Mouse (Mus musculus) heart, embryonic 15.5 days (tissue): ENCODE results near the gene Thbd. TPM values are rescaled to one million over a fixed set of nuclear protein-coding genes. Genes with fewer than 3 reads are reported as not detected.

Experiments used
- ATAC-seq: fragments of 200-750 bp; cut with Nextera tagmentation; replicated peaks from 2 replicates; pipeline ENCODE4 v1.8.0; 2017; ENCODE audit warnings: low read depth, moderate TSS enrichment; ENCODE audit not compliant: insufficient number of reproducible peaks, insufficient read depth, low FRiP score
- H3K27ac ChIP-seq: fragments of 300-500 bp; sonication (generic); 2 replicates; pipeline ENCODE4 v1.5.1; 2015; ENCODE audit warnings: mild to moderate bottlenecking, inconsistent platforms
- H3K27me3 ChIP-seq: fragments of 300-500 bp; sonication (generic); 2 replicates; pipeline ENCODE4 v1.6.1; 2015; ENCODE audit warnings: inconsistent platforms
- H3K36me3 ChIP-seq: fragments of 300-500 bp; sonication (generic); 2 replicates; pipeline ENCODE4 v1.6.1; 2015; ENCODE audit warnings: mild to moderate bottlenecking, inconsistent platforms
- H3K4me1 ChIP-seq: fragments of 300-500 bp; sonication (generic); replicated peaks from 2 replicates; pipeline ENCODE4 v1.6.1; 2015; ENCODE audit warnings: inconsistent platforms
- H3K4me2 ChIP-seq: fragments of 300-500 bp; sonication (generic); 2 replicates; pipeline ENCODE4 v1.6.1; 2015; ENCODE audit warnings: inconsistent platforms, mild to moderate bottlenecking, moderate library complexity
- H3K4me3 ChIP-seq: fragments of 300-500 bp; sonication (generic); 2 replicates; pipeline ENCODE4 v1.5.1; 2015; ENCODE audit warnings: mild to moderate bottlenecking, inconsistent platforms
- H3K9ac ChIP-seq: fragments of 300-500 bp; sonication (generic); 2 replicates; pipeline ENCODE4 v1.6.1; 2015; ENCODE audit warnings: mild to moderate bottlenecking, inconsistent platforms
- H3K9me3 ChIP-seq: fragments of 300-500 bp; sonication (generic); replicated peaks from 2 replicates; pipeline ENCODE4 v1.6.1; 2016; ENCODE audit warnings: inconsistent platforms
- WGBS: fragments of 180-500 bp; shearing (Covaris S2); methylation state at CpG from one replicate; pipeline ENCODE4 v1.1.7; 2015; ENCODE audit warnings: mixed read lengths; 5-methylcytosine and 5-hydroxymethylcytosine counted together
- polyA plus RNA-seq: library from polyadenylated mRNA; unstranded; fragments of >200 nt; fragmentation: Nextera tagmentation; extraction: Ambion mirVana; gene quantifications from 2 replicates; pipeline ENCODE4 v1.2.1, GENCODE M21; 2015

Gene Thbd
- polyA plus RNA-seq, 1 experiment from 2014 or later = 15.9 TPM

- no peaks in the 10 kb centered on the region for H3K36me3 ChIP-seq
- H3K4me3 ChIP-seq = no peak overlapping the region
- no peak overlapping the region for H3K9ac ChIP-seq
- ATAC-seq = no peak
- H3K4me1 ChIP-seq = peaks cover 30% of the 10 kb centered on the region
- H3K4me2 ChIP-seq = no peak overlapping the region; the same call in 1 of the 2 replicates
- no peaks in the 10 kb centered on the region for H3K9me3 ChIP-seq
- WGBS = 37% methylated on average over 1 of the region's 1 CpGs
- H3K27ac ChIP-seq = peak overlapping the region; percentile 8; the same call in 1 of the 2 replicates
- H3K27me3 ChIP-seq = peaks cover 28% of the 10 kb centered on the region
Measured at GRCm38 (mm10) chr2:148397784-148398100, 10.2 kb downstream of the Thbd start.

DNA sequence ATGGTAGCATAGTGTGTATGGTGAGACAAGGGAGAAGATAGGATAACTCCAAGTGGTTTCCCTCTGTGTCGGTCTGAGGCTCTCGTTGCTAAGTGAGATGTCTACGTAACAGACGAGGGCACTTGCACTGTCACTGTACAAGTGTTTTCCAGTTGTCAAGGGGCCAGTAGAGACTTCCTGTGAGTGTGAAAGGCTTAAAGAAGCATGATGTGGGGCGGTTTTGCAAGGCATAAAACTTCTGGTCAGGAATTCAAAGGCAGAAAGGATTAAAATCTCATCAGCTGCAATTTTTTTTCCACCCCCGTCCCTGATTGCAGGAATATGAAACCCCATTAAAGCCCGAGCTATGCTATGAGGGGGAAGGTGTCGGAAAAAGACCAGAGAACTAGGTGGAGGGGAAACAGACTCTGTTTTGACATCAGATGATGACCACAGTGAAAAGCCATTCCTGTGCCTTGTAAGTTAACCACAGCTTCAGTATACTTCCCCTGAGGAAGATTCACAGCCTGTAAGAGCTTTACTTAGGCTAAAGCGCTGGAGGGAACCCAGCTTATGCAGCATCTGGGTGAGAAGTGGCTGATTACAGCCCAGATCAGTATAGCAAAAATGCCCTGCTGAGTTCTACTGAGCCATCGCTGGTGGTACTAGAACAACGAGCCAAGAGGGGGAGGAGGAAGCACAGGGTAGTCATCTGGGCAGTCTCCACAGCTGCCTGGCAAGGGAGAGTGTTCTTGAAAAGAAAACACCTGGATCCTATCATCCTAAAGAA lies 10.8 kb downstream of the Thbd start:
- Histone ChIP-seq H3K4me3 (no peak overlapping the region), H3K36me3 (no peaks in the 10 kb centered on the region), H3K9me3 (no peaks in the 10 kb centered on the region), H3K4me1 (peaks cover 30% of the 10 kb centered on the region), H3K27ac (peak overlapping the region; percentile 8; the same call in 1 of the 2 replicates), H3K27me3 (peaks cover 28% of the 10 kb centered on the region), H3K9ac (no peak overlapping the region), H3K4me2 (no peak overlapping the region; the same call in 1 of the 2 replicates)
- no peak for ATAC-seq
- 37% methylated on average over 11 of the region's 11 CpGs for WGBS

- H3K4me3 ChIP-seq = no peak overlapping the region
- 69% methylated on average over 10 of the region's 10 CpGs for WGBS
- H3K4me2 ChIP-seq = peak overlapping the region; percentile 99
- no peak overlapping the region for H3K27ac ChIP-seq
- no peak overlapping the region for H3K9ac ChIP-seq
- H3K9me3 ChIP-seq = no peaks in the 10 kb centered on the region
- H3K36me3 ChIP-seq = no peaks in the 10 kb centered on the region
- ATAC-seq = no peak
- peaks cover 30% of the 10 kb centered on the region for H3K4me1 ChIP-seq
- peaks cover 28% of the 10 kb centered on the region for H3K27me3 ChIP-seq
Measured at GRCm38 (mm10) chr2:148396209-148396608, 11.8 kb downstream of the Thbd start.

DNA sequence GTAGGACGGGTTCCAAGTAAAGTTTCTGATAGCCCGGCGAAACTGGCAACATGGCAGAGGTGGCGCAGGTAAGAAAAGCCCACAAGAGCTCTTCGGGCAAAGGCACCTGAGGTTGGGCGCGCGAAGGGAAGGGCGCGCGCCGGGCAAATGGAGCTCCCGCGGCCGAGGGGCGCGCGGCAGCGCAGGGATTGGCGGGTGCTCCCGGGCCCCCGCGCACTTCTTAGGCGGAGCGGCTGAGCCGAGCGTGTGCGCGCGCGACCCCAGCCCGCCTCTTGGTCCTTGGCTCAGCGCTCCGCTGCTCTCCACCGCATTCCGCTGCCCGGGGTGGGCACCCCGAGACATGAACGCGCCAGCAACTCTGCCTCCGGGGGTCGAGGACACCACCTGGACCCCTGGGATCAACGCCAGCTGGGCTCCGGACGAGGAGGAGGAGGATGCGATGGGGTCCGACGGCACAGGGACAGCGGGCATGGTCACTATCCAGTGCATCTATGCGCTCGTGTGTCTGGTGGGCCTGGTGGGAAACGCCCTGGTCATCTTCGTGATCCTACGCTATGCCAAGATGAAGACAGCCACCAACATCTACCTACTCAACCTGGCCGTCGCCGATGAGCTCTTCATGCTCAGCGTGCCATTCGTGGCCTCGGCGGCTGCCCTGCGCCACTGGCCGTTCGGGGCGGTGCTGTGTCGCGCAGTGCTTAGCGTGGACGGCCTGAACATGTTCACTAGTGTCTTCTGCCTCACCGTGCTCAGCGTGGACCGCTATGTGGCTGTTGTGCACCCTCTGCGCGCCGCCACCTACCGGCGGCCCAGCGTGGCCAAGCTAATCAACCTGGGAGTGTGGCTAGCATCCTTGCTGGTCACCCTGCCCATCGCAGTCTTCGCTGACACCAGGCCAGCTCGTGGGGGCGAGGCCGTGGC lies 12.6 kb downstream of the Thbd start, which contains the start of gene Sstr4:
Gene Sstr4, plus strand, starts transcription at position 214 of the 921 bp plus-strand sequence.
- Histone ChIP-seq H3K27me3 (peaks cover 28% of the 10 kb centered on the region), H3K36me3 (no peaks in the 10 kb centered on the region), H3K9ac (peak within 1 kb of the TSS; percentile 51), H3K27ac (no peak within 1 kb of the TSS), H3K9me3 (no peaks in the 10 kb centered on the region), H3K4me3 (peak within 1 kb of the TSS; percentile 59), H3K4me2 (peak within 1 kb of the TSS; percentile 99), H3K4me1 (peaks cover 30% of the 10 kb centered on the region)
- WGBS = 4% methylated on average over 83 of the region's 83 CpGs
- peak; percentile 60 for ATAC-seq

- no peak overlapping the region for H3K4me2 ChIP-seq
- H3K27ac ChIP-seq = no peak overlapping the region
- H3K9me3 ChIP-seq = no peaks in the 10 kb centered on the region
- H3K4me3 ChIP-seq = no peak overlapping the region
- no peak for ATAC-seq
- H3K36me3 ChIP-seq = no peaks in the 10 kb centered on the region
- peaks cover 28% of the 10 kb centered on the region for H3K27me3 ChIP-seq
- H3K4me1 ChIP-seq = peaks cover 30% of the 10 kb centered on the region
- no peak overlapping the region for H3K9ac ChIP-seq
Measured at GRCm38 (mm10) chr2:148393846-148394245, 14.1 kb downstream of the Thbd start.

DNA sequence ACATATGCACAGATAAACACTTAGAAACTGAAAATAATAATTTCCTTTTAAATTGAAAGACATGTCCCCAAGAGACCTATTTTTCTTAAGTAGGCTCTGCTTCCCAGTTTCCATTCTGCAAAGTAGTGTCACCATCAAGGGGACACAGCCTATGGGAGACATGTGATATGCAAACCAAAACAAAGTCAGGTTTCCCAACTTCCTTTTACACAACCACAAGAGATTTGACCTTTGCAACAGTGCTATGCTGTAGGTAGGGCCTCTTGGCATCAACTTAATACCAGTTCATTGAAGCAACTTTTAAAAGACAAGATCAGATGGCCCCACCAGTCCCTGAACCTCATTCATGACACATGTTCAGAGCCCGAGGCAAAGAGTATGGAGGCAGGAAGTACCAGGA lies 14.8 kb downstream of the Thbd start:
- 59% methylated on average over 1 of the region's 1 CpGs for WGBS
- ATAC-seq = no peak
- Histone ChIP-seq H3K27me3 (peaks cover 28% of the 10 kb centered on the region), H3K9me3 (no peaks in the 10 kb centered on the region), H3K4me3 (no peak overlapping the region), H3K27ac (no peak overlapping the region), H3K4me2 (no peak overlapping the region), H3K36me3 (no peaks in the 10 kb centered on the region), H3K4me1 (peaks cover 26% of the 10 kb centered on the region), H3K9ac (no peak overlapping the region)

- Histone ChIP-seq H3K4me2 (no peak overlapping the region), H3K9me3 (no peaks in the 10 kb centered on the region), H3K9ac (no peak overlapping the region), H3K36me3 (no peaks in the 10 kb centered on the region), H3K4me1 (no peaks in the 10 kb centered on the region), H3K4me3 (no peak overlapping the region), H3K27me3 (peaks cover 4% of the 10 kb centered on the region; the same call in 1 of the 2 replicates), H3K27ac (no peak overlapping the region)
- no peak for ATAC-seq
- 54% methylated on average over 6 of the region's 6 CpGs for WGBS
Measured at GRCm38 (mm10) chr2:148387652-148388581, 20.1 kb downstream of the Thbd start.

- Histone ChIP-seq H3K4me1 (no peaks in the 10 kb centered on the region), H3K9ac (no peak overlapping the region), H3K27me3 (peaks cover 4% of the 10 kb centered on the region; the same call in 1 of the 2 replicates), H3K4me2 (no peak overlapping the region), H3K4me3 (no peak overlapping the region), H3K27ac (no peak overlapping the region), H3K9me3 (no peaks in the 10 kb centered on the region), H3K36me3 (no peaks in the 10 kb centered on the region)
- no peak for ATAC-seq
- WGBS = 80% methylated on average over 2 of the region's 2 CpGs
Measured at GRCm38 (mm10) chr2:148386927-148387326, 21.1 kb downstream of the Thbd start.

GRCm38 (mm10) chr2:148386476-148386875 lies 21.5 kb downstream of the Thbd start:
- WGBS = 79% methylated on average over 3 of the region's 3 CpGs
- Histone ChIP-seq H3K4me2 (no peak overlapping the region), H3K4me1 (no peaks in the 10 kb centered on the region), H3K36me3 (no peaks in the 10 kb centered on the region), H3K9me3 (no peaks in the 10 kb centered on the region), H3K4me3 (no peak overlapping the region), H3K27ac (no peak overlapping the region), H3K9ac (no peak overlapping the region), H3K27me3 (peaks cover 4% of the 10 kb centered on the region; the same call in 1 of the 2 replicates)
- no peak for ATAC-seq

- Histone ChIP-seq H3K4me3 (no peak overlapping the region), H3K4me2 (no peak overlapping the region), H3K4me1 (no peaks in the 10 kb centered on the region), H3K9me3 (no peaks in the 10 kb centered on the region), H3K27ac (no peak overlapping the region), H3K9ac (no peak overlapping the region), H3K27me3 (no peaks in the 10 kb centered on the region), H3K36me3 (no peaks in the 10 kb centered on the region)
- no peak for ATAC-seq
- 87% methylated on average over 2 of the region's 2 CpGs for WGBS
Measured at GRCm38 (mm10) chr2:148381076-148381475, 26.9 kb downstream of the Thbd start.
